Mouse (Mus musculus): ENCODE measurements around the gene Pde7b. TPM values are rescaled to one million over a fixed set of nuclear protein-coding genes. Genes with fewer than 3 reads are reported as not detected.

The Pde7b gene
- polyA plus RNA-seq, 1 experiment from 2014 or later, result 1.3 TPM

- Histone ChIP-seq H3K27me3 (replicated peaks; ENCODE audit: control insufficient read depth, insufficient read depth, low read length) (no peaks in the 10 kb centered on the region), H3K4me1 (ENCODE audit: control insufficient read depth, insufficient read depth, low read length) (no peaks in the 10 kb centered on the region), H3K9ac (ENCODE audit: low read length) (no peak overlapping the region), H3K4me3 (ENCODE audit: low read depth, low read length) (no peak overlapping the region), H3K9me3 (replicated peaks; ENCODE audit: control insufficient read depth, low read length) (no peaks in the 10 kb centered on the region), H3K27ac (ENCODE audit: low read depth, low read length) (no peak overlapping the region), H3K4me2 (ENCODE audit: low read length) (no peak overlapping the region), H3K36me3 (ENCODE audit: control insufficient read depth, insufficient read depth, low read length) (no peaks in the 10 kb centered on the region)
- DNase-seq (ENCODE audit: low spot score), result peak; percentile 41
- 60% methylated on average over 2 of the region's 2 CpGs for WGBS
- ATAC-seq, result no peak
Measured at GRCm38 (mm10) chr10:20437021-20437420, 287.9 kb downstream of the Pde7b start.

- Histone ChIP-seq H3K4me3 (ENCODE audit: low read depth, low read length) (no peak overlapping the region), H3K4me1 (ENCODE audit: control insufficient read depth, insufficient read depth, low read length) (no peaks in the 10 kb centered on the region), H3K27ac (ENCODE audit: low read depth, low read length) (no peak overlapping the region), H3K36me3 (ENCODE audit: control insufficient read depth, insufficient read depth, low read length) (no peaks in the 10 kb centered on the region), H3K9me3 (replicated peaks; ENCODE audit: control insufficient read depth, low read length) (no peaks in the 10 kb centered on the region), H3K27me3 (replicated peaks; ENCODE audit: control insufficient read depth, insufficient read depth, low read length) (no peaks in the 10 kb centered on the region), H3K9ac (ENCODE audit: low read length) (no peak overlapping the region), H3K4me2 (ENCODE audit: low read length) (no peak overlapping the region)
- WGBS, result 94% methylated on average over 7 of the region's 7 CpGs
- no peak for ATAC-seq
- DNase-seq (ENCODE audit: low spot score), result no peak
Measured at GRCm38 (mm10) chr10:20435913-20436312, 289.0 kb downstream of the Pde7b start.

- DNase-seq (ENCODE audit: low spot score) (no peak), ATAC-seq (no peak)
- WGBS, result 83% methylated on average over 12 of the region's 12 CpGs
- H3K36me3 ChIP-seq (ENCODE audit: control insufficient read depth, insufficient read depth, low read length), result no peaks in the 10 kb centered on the region
- H3K27ac ChIP-seq (ENCODE audit: low read depth, low read length), result no peak overlapping the region
- H3K9me3 ChIP-seq (replicated peaks; ENCODE audit: control insufficient read depth, low read length), result no peaks in the 10 kb centered on the region
- H3K9ac ChIP-seq (ENCODE audit: low read length), result no peak overlapping the region
- no peak overlapping the region for H3K4me2 ChIP-seq (ENCODE audit: low read length)
- no peaks in the 10 kb centered on the region for H3K4me1 ChIP-seq (ENCODE audit: control insufficient read depth, insufficient read depth, low read length)
- no peak overlapping the region for H3K4me3 ChIP-seq (ENCODE audit: low read depth, low read length)
- H3K27me3 ChIP-seq (replicated peaks; ENCODE audit: control insufficient read depth, insufficient read depth, low read length), result no peaks in the 10 kb centered on the region
Measured at GRCm38 (mm10) chr10:20431336-20431735, 293.5 kb downstream of the Pde7b start.

- Histone ChIP-seq H3K36me3 (ENCODE audit: control insufficient read depth, insufficient read depth, low read length) (no peaks in the 10 kb centered on the region), H3K27ac (ENCODE audit: low read depth, low read length) (no peak overlapping the region), H3K4me2 (ENCODE audit: low read length) (no peak overlapping the region), H3K4me1 (ENCODE audit: control insufficient read depth, insufficient read depth, low read length) (no peaks in the 10 kb centered on the region), H3K27me3 (replicated peaks; ENCODE audit: control insufficient read depth, insufficient read depth, low read length) (no peaks in the 10 kb centered on the region), H3K9ac (ENCODE audit: low read length) (no peak overlapping the region), H3K9me3 (replicated peaks; ENCODE audit: control insufficient read depth, low read length) (no peaks in the 10 kb centered on the region), H3K4me3 (ENCODE audit: low read depth, low read length) (no peak overlapping the region)
- no peak for DNase-seq (ENCODE audit: low spot score)
- 84% methylated on average over 10 of the region's 10 CpGs for WGBS
- no peak for ATAC-seq
Measured at GRCm38 (mm10) chr10:20421299-20421883, 303.5 kb downstream of the Pde7b start.

GRCm38 (mm10) chr10:20420296-20420695, 304.6 kb downstream of the Pde7b start:
- H3K36me3 ChIP-seq (ENCODE audit: control insufficient read depth, insufficient read depth, low read length), result no peaks in the 10 kb centered on the region
- no peak overlapping the region for H3K27ac ChIP-seq (ENCODE audit: low read depth, low read length)
- no peak overlapping the region for H3K4me3 ChIP-seq (ENCODE audit: low read depth, low read length)
- H3K9me3 ChIP-seq (replicated peaks; ENCODE audit: control insufficient read depth, low read length), result no peaks in the 10 kb centered on the region
- no peaks in the 10 kb centered on the region for H3K27me3 ChIP-seq (replicated peaks; ENCODE audit: control insufficient read depth, insufficient read depth, low read length)
- ATAC-seq, result no peak
- H3K4me2 ChIP-seq (ENCODE audit: low read length), result no peak overlapping the region
- 76% methylated on average over 7 of the region's 7 CpGs for WGBS
- no peak for DNase-seq (ENCODE audit: low spot score)
- H3K4me1 ChIP-seq (ENCODE audit: control insufficient read depth, insufficient read depth, low read length), result no peaks in the 10 kb centered on the region
- no peak overlapping the region for H3K9ac ChIP-seq (ENCODE audit: low read length)

- H3K4me2 ChIP-seq (ENCODE audit: low read length), result no peak overlapping the region
- DNase-seq (ENCODE audit: low spot score), result no peak
Measured at GRCm38 (mm10) chr10:20418856-20419219, 306.0 kb downstream of the Pde7b start.

GRCm38 (mm10) chr10:20418202-20418855, 306.5 kb downstream of the Pde7b start:
- WGBS, result 69% methylated on average over 11 of the region's 11 CpGs
- Histone ChIP-seq H3K27ac (ENCODE audit: low read depth, low read length) (no peak overlapping the region), H3K4me1 (ENCODE audit: control insufficient read depth, insufficient read depth, low read length) (no peaks in the 10 kb centered on the region), H3K27me3 (replicated peaks; ENCODE audit: control insufficient read depth, insufficient read depth, low read length) (no peaks in the 10 kb centered on the region), H3K4me2 (ENCODE audit: low read length) (no peak overlapping the region), H3K36me3 (ENCODE audit: control insufficient read depth, insufficient read depth, low read length) (no peaks in the 10 kb centered on the region), H3K9me3 (replicated peaks; ENCODE audit: control insufficient read depth, low read length) (no peaks in the 10 kb centered on the region), H3K4me3 (ENCODE audit: low read depth, low read length) (no peak overlapping the region), H3K9ac (ENCODE audit: low read length) (no peak overlapping the region)
- DNase-seq (ENCODE audit: low spot score) (no peak), ATAC-seq (no peak)

More at GRCm38 (mm10) chr10:20418856-20419219, 306.0 kb downstream of the Pde7b start:
- WGBS, result 60% methylated on average over 10 of the region's 10 CpGs
- Histone ChIP-seq H3K27me3 (replicated peaks; ENCODE audit: control insufficient read depth, insufficient read depth, low read length) (no peaks in the 10 kb centered on the region), H3K27ac (ENCODE audit: low read depth, low read length) (no peak overlapping the region), H3K4me3 (ENCODE audit: low read depth, low read length) (no peak overlapping the region), H3K36me3 (ENCODE audit: control insufficient read depth, insufficient read depth, low read length) (no peaks in the 10 kb centered on the region), H3K9me3 (replicated peaks; ENCODE audit: control insufficient read depth, low read length) (no peaks in the 10 kb centered on the region), H3K4me1 (ENCODE audit: control insufficient read depth, insufficient read depth, low read length) (no peaks in the 10 kb centered on the region), H3K9ac (ENCODE audit: low read length) (no peak overlapping the region)
- ATAC-seq, result no peak

- no peak overlapping the region for H3K4me3 ChIP-seq (ENCODE audit: low read depth, low read length)
Measured at GRCm38 (mm10) chr10:20409181-20409580, 315.7 kb downstream of the Pde7b start.

GRCm38 (mm10) chr10:20408336-20408735, 316.5 kb downstream of the Pde7b start:
- no peaks in the 10 kb centered on the region for H3K9me3 ChIP-seq (replicated peaks; ENCODE audit: control insufficient read depth, low read length)
- H3K27ac ChIP-seq (ENCODE audit: low read depth, low read length), result no peak overlapping the region
- H3K27me3 ChIP-seq (replicated peaks; ENCODE audit: control insufficient read depth, insufficient read depth, low read length), result no peaks in the 10 kb centered on the region
- H3K4me3 ChIP-seq (ENCODE audit: low read depth, low read length), result no peak overlapping the region
- ATAC-seq, result no peak
- H3K4me2 ChIP-seq (ENCODE audit: low read length), result no peak overlapping the region
- no peak overlapping the region for H3K9ac ChIP-seq (ENCODE audit: low read length)
- H3K36me3 ChIP-seq (ENCODE audit: control insufficient read depth, insufficient read depth, low read length), result no peaks in the 10 kb centered on the region
- H3K4me1 ChIP-seq (ENCODE audit: control insufficient read depth, insufficient read depth, low read length), result no peaks in the 10 kb centered on the region
- DNase-seq (ENCODE audit: low spot score), result no peak
- WGBS, result 89% methylated on average over 3 of the region's 3 CpGs

More at GRCm38 (mm10) chr10:20409181-20409580, 315.7 kb downstream of the Pde7b start:
- DNase-seq (ENCODE audit: low spot score), result no peak
- H3K4me2 ChIP-seq (ENCODE audit: low read length), result no peak overlapping the region
- 91% methylated on average over 10 of the region's 10 CpGs for WGBS
- H3K4me1 ChIP-seq (ENCODE audit: control insufficient read depth, insufficient read depth, low read length), result no peaks in the 10 kb centered on the region
- H3K27ac ChIP-seq (ENCODE audit: low read depth, low read length), result no peak overlapping the region
- H3K9ac ChIP-seq (ENCODE audit: low read length), result no peak overlapping the region
- no peak for ATAC-seq
- no peaks in the 10 kb centered on the region for H3K27me3 ChIP-seq (replicated peaks; ENCODE audit: control insufficient read depth, insufficient read depth, low read length)
- H3K36me3 ChIP-seq (ENCODE audit: control insufficient read depth, insufficient read depth, low read length), result no peaks in the 10 kb centered on the region
- no peaks in the 10 kb centered on the region for H3K9me3 ChIP-seq (replicated peaks; ENCODE audit: control insufficient read depth, low read length)

Data from forebrain, embryonic 14.5 days (tissue).